Mouse (Mus musculus): ENCODE results near the gene Plekhg6. TPM values are rescaled to one million over a fixed set of nuclear protein-coding genes. Genes with fewer than 3 reads are reported as not detected.

Gene Plekhg6
- polyA plus RNA-seq (2021; fragmentation: Nextera tagmentation), result 0.04 and 0.11 TPM in 2 replicates
- long read RNA-seq, experiment 1, partial matches to known transcripts, result 1 of 2 reads
- long read RNA-seq, experiment 1, other reads (novel, unspliced or antisense), result 1 of 2 reads
- long read RNA-seq, experiment 2, result 0 reads

GRCm38 (mm10) chr6:125380372-125381360 lies at the start of gene Plekhg6:
Plekhg6 (minus strand) TSS chr6:125380793.

DNA sequence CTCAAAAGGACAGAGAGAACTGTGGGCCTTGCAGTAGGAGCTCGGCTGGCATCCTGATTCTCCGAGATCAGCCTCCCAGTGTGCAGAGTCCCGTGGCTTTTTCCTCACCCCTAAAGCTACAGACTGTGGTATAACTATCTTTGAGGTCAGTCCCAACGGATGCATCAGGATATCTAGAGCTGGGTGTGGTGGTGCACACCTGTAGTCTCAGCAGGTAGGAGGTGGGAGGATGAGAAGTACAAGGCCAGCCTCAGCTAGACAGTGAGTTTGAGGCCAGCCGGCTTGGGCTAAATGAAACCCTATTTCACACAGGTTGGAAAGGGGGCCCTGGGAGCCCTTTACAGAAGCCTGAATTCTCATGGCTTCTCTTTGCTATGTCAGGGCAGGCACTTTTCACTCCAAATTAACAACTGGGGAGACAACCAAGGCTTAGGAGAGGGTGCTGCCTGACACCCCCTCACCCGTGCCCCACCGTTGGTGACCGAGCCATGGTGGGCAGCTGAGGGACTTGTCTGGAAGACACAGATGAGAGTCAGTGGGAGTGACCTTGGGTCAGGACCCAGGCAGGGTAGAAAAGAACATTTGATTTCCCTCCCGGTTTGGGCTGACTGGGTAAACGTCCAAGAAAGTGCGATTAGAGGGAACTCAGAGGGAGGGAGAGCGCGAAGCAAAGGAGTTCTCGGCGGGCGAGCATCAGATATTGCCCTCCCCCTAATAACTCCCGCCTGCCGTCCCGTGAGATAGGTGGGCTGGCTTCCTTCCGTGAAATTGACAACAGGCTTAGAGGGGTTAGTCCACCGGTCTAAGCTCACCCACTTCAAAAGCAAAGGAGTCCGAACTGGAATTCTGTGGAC lies 31.6 kb downstream of the Plekhg6 start, which contains the start of gene Tnfrsf1a:
Gene Tnfrsf1a, plus strand, starts transcription at position 642 of the 854 bp plus-strand sequence.

DNA sequence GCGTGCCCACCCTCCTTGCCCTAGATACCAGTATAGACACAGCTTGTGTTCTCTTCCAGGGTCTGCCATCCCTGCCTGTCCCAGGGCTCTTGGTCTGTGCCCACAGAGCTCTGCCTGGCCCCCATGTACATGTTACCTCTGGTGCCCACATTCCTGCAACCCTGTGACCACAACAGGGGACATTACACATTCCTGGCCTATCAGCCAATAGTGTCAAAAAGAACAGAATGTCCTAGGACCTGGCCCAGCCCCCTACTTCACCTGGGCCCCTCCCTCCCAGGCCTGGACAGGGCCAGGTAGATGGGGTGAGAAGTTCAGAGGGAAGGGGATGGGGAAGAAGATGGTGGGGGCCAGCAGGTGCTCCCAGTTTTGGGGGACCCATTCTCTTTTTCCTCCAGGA lies 60.3 kb downstream of the Plekhg6 start, which contains the start of gene Scnn1a:
Gene Scnn1a, plus strand, starts transcription at position 337 of the 400 bp plus-strand sequence.

DNA sequence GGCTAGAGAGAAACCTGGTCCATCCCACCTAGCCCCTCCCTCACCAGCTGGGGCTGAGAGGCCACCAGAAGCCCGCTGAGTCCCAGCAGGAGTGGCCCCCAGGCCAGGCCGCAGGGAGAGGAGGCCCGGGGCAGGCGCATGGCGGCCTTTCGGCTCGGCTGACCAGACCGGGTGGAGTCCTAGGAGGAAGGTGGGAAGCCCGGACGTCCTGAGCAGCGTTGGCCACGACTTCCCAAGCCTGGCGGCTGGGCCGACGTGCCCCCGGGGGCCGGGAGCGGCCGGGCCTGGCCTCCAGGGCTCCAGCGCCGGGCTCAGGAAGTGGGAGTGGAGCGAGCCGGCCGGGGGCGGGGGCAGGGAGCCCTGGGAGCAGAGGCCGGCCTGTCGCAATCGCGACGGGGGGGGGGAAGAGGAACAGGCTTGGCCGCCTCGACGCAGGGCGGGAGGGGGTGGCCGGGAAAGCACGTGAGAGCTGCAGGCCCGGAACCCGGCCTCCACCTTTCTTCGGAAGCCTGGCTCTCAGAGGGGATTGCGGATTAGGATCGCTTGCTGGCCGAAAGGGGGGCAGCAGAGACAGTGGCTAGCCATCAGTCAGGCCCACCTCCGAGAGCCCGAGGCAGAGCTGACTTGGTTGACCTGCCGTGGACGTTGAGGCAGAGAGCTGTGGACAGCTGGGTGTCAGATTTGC lies 66.9 kb downstream of the Plekhg6 start, which contains the start of gene Ltbr:
Gene Ltbr, minus strand, starts transcription at position 340 of the 685 bp plus-strand sequence.

Other genes with a start within 250 kb of the Plekhg6 start
- gene Nop2, start 248.9 kb downstream of the Plekhg6 start, polyA plus RNA-seq (2021; fragmentation: Nextera tagmentation), result 18.4 and 19.1 TPM in 2 replicates
- 19.3 and 22.8 TPM in 2 replicates for gene Iffo1, start 235.6 kb downstream of the Plekhg6 start, polyA plus RNA-seq (2021; fragmentation: Nextera tagmentation)
- gene Gapdh, start 214.3 kb downstream of the Plekhg6 start, polyA plus RNA-seq (2021; fragmentation: Nextera tagmentation), result 2,583 and 3,039 TPM in 2 replicates
- gene Ncapd2, start 189.1 kb downstream of the Plekhg6 start, polyA plus RNA-seq (2021; fragmentation: Nextera tagmentation), result 2.8 and 3.0 TPM in 2 replicates
- gene Mrpl51, start 189.0 kb downstream of the Plekhg6 start, polyA plus RNA-seq (2021; fragmentation: Nextera tagmentation), result 131 and 135 TPM in 2 replicates
- gene Vamp1, start 165.2 kb downstream of the Plekhg6 start, polyA plus RNA-seq (2021; fragmentation: Nextera tagmentation), result 30.9 and 31.2 TPM in 2 replicates
- gene Tapbpl, start 148.9 kb downstream of the Plekhg6 start, polyA plus RNA-seq (2021; fragmentation: Nextera tagmentation), result 5.3 and 6.1 TPM in 2 replicates
- gene Cd27, start 143.8 kb downstream of the Plekhg6 start, polyA plus RNA-seq (2021; fragmentation: Nextera tagmentation), result 0.38 and 0.43 TPM in 2 replicates
- 0.09 and 0.15 TPM in 2 replicates for gene Tuba3a, start 94.8 kb downstream of the Plekhg6 start, polyA plus RNA-seq (2021; fragmentation: Nextera tagmentation)
- gene Ltbr, start 66.9 kb downstream of the Plekhg6 start, polyA plus RNA-seq (2021; fragmentation: Nextera tagmentation), result 5.4 and 6.4 TPM in 2 replicates
- gene Scnn1a, start 60.1 kb downstream of the Plekhg6 start, polyA plus RNA-seq (2021; fragmentation: Nextera tagmentation), result 3.4 and 4.3 TPM in 2 replicates
- 7.2 and 7.7 TPM in 2 replicates for gene Tnfrsf1a, start 31.4 kb downstream of the Plekhg6 start, polyA plus RNA-seq (2021; fragmentation: Nextera tagmentation)
- 164 and 192 TPM in 2 replicates for gene Cd9, start 114.0 kb upstream of the Plekhg6 start, polyA plus RNA-seq (2021; fragmentation: Nextera tagmentation)
- 3.6 and 5.3 TPM in 2 replicates for gene Vwf, start 166.0 kb upstream of the Plekhg6 start, polyA plus RNA-seq (2021; fragmentation: Nextera tagmentation)